Mouse (Mus musculus): ENCODE data around the gene Tnks2. TPM values are rescaled to one million over a fixed set of nuclear protein-coding genes. Genes with fewer than 3 reads are reported as not detected.

The Tnks2 gene
- 136 and 154 TPM in 2 replicates for total RNA-seq (2014; fragmentation: Nextera tagmentation)
- total RNA-seq (2017) = 131 and 143 TPM in 2 replicates
- 25.3 and 26.0 TPM in 2 replicates for polyA plus RNA-seq (2012)

DNA sequence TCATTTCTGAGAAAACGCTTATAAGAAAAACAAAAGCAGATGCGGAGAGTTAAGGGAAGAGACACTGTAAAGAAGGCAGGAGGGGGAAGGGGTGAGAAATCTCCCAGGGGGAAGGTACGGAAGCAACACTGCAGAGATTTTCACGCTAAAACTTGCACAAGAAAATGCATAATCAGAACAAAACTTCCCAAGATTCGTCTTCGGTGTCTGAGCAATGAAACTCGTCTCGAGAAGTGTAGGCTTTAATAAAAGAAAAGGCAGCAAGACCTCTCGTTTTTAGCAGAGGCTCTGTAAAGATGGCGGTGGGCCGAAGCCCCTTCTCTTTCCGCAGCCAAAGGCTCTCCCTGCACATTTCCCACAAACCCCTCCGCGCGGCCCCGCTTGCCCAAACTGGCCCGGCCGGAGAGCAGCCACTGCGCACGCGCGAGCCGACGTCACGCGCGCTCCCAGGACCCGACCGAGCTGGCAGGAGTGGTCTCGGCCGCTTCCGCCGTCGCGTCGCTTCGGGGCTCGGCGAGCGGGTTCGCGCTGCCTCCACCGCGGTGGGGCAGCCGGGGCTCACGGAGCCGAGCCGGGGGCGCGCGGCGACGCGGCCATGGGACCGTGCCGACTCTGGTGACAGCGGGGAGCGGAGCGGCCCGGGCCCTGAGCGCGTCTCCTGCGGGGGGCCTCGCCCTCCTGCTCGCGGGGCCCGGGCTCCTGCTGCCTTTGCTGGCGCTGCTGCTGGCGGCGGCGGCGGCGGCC, at the start of gene Tnks2:
Tnks2 (plus strand) TSS at position 445 of the 744 bp plus-strand sequence.
- Histone ChIP-seq H3K9me3 (replicated peaks) (no peaks in the 10 kb centered on the region), H3K36me3 (replicated peaks) (peaks cover 13% of the 10 kb centered on the region), H3K4me1 (ENCODE audit: insufficient read depth, low read depth, low read length) (peaks cover 24% of the 10 kb centered on the region), H3K4me3 (ENCODE audit: low read depth, low read length) (peak within 1 kb of the TSS; percentile 99), H3K27me3 (ENCODE audit: insufficient read depth, low read length) (peaks cover 7% of the 10 kb centered on the region)
- ATAC-seq (ENCODE audit: extremely low read depth, insufficient number of reproducible peaks, low FRiP score, poor library complexity, severe bottlenecking) (peak; percentile 34), DNase-seq (ENCODE audit: low spot score) (peak; percentile 97)
- TF ChIP-seq POLR2AphosphoS5 (IDR thresholded peaks at IDR 0.05; ENCODE audit: insufficient replicate concordance, low read depth, low read length) = no peak
- no peak for TF ChIP-seq CTCF (IDR thresholded peaks at IDR 0.05; ENCODE audit: low read depth, low read length)
- no peak for TF ChIP-seq GATA1 (IDR thresholded peaks at IDR 0.05; ENCODE audit: borderline replicate concordance, low read length)
- no peak for TF ChIP-seq GATA2 (IDR thresholded peaks at IDR 0.05; ENCODE audit: borderline replicate concordance, low read depth, low read length)
- no peak for TF ChIP-seq TAL1 (conservative IDR thresholded peaks at IDR 0.05; ENCODE audit: low read depth, low read length)

DNA sequence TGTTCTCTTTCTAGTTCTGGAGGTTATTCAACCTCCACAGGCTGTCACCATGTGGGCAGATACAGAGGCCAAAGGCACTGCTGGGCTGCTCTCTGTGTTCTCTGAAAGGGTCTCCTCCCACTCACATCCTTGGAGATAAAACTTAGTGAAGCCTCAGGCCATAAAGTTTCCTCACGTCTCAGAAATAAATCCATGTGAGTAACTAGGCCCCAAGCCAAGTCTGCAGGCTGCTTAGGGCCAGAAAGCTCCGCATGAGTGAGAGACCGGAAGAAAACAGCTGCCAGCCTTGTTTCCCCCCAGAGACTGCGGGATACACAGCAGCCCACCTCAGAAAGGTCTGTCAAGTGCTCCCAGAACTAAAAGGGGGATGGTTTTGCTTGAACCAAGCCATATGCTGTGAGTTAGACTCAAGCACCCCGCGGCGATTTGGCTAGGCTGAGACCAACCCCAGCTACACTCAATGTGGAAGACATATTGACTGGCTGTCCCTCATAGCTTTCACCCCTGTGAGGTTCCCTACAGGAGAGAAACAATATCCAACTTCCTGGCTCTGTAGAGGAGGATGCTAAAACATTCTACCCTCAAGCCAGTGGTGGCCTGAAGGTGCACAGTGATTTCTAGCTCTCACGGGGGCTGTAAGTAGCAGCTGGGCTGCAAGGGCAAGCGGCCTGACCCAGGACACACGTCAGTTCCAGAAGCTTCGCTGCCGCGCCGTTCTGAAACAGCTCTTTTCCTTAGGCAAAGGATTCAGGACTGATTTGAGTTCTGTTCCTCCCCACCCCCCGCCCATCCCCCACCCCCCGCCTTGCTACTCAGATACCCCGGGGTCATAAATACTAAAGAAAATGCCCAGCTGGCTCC, 43.9 kb upstream of the Tnks2 start:
- Histone ChIP-seq H3K4me1 (ENCODE audit: insufficient read depth, low read depth, low read length) (no peaks in the 10 kb centered on the region), H3K27me3 (ENCODE audit: insufficient read depth, low read length) (peaks cover 18% of the 10 kb centered on the region), H3K9me3 (replicated peaks) (no peaks in the 10 kb centered on the region), H3K4me3 (ENCODE audit: low read depth, low read length) (no peak overlapping the region), H3K36me3 (replicated peaks) (no peaks in the 10 kb centered on the region)
- TF ChIP-seq POLR2AphosphoS5 (IDR thresholded peaks at IDR 0.05; ENCODE audit: insufficient replicate concordance, low read depth, low read length) (no peak), CTCF (IDR thresholded peaks at IDR 0.05; ENCODE audit: low read depth, low read length) (no peak), TAL1 (conservative IDR thresholded peaks at IDR 0.05; ENCODE audit: low read depth, low read length) (no peak), GATA1 (IDR thresholded peaks at IDR 0.05; ENCODE audit: borderline replicate concordance, low read length) (no peak)
- no peak for ATAC-seq (ENCODE audit: extremely low read depth, insufficient number of reproducible peaks, low FRiP score, poor library complexity, severe bottlenecking)
- DNase-seq (ENCODE audit: low spot score) = no peak

DNA sequence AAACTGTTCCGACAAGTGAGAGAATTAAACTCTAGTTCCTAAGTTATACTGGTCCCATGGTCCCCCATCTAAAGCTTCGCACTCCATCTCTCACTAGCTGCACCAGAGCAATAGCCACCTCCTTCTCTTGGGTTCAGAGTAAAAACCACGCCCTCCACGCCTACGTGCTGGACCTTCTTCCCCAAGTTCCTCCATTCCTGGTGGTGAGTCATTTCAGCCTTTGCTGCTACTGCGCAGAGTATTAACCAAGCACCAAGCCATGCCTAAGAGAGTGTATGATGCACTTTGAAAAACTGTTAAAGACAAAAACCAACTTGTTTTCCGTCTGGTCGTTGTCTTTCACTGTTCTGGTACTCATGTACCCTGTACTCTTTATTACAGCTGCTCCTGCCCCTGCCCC, 41.4 kb upstream of the Tnks2 start:
- Histone ChIP-seq H3K4me1 (ENCODE audit: insufficient read depth, low read depth, low read length) (no peaks in the 10 kb centered on the region), H3K4me3 (ENCODE audit: low read depth, low read length) (no peak overlapping the region), H3K36me3 (replicated peaks) (no peaks in the 10 kb centered on the region), H3K9me3 (replicated peaks) (no peaks in the 10 kb centered on the region), H3K27me3 (ENCODE audit: insufficient read depth, low read length) (peaks cover 19% of the 10 kb centered on the region)
- no peak for TF ChIP-seq GATA1 (IDR thresholded peaks at IDR 0.05; ENCODE audit: borderline replicate concordance, low read length)
- no peak for TF ChIP-seq GATA2 (IDR thresholded peaks at IDR 0.05; ENCODE audit: borderline replicate concordance, low read depth, low read length)
- no peak for TF ChIP-seq CTCF (IDR thresholded peaks at IDR 0.05; ENCODE audit: low read depth, low read length)
- no peak for TF ChIP-seq TAL1 (conservative IDR thresholded peaks at IDR 0.05; ENCODE audit: low read depth, low read length)
- TF ChIP-seq POLR2AphosphoS5 (IDR thresholded peaks at IDR 0.05; ENCODE audit: insufficient replicate concordance, low read depth, low read length) = no peak
- no peak for ATAC-seq (ENCODE audit: extremely low read depth, insufficient number of reproducible peaks, low FRiP score, poor library complexity, severe bottlenecking)
- DNase-seq (ENCODE audit: low spot score) = no peak

DNA sequence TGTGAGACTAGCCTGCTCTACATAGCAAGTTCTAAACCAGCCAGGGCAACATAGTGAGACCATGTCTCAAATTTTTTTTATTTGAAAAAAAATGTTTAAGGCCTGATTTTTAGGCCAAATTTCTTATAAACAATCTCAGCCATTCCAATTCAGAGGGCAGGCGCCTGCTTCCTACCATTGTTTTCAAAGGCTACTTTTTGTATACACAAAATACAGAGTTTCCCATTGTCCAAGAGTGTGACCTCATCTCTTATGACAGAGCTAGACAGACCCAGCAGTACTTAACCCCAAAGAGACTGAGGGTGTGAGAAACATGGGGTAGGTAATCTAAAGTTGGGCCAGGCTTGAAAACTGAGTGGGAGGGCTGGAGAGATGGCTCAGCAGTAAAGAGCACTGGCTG, 40.6 kb upstream of the Tnks2 start:
- H3K4me3 ChIP-seq (ENCODE audit: low read depth, low read length) = no peak overlapping the region
- no peaks in the 10 kb centered on the region for H3K4me1 ChIP-seq (ENCODE audit: insufficient read depth, low read depth, low read length)
- ATAC-seq (ENCODE audit: extremely low read depth, insufficient number of reproducible peaks, low FRiP score, poor library complexity, severe bottlenecking) (no peak), DNase-seq (ENCODE audit: low spot score) (no peak)
- peaks cover 19% of the 10 kb centered on the region for H3K27me3 ChIP-seq (ENCODE audit: insufficient read depth, low read length)
- H3K9me3 ChIP-seq (replicated peaks) = no peaks in the 10 kb centered on the region
- H3K36me3 ChIP-seq (replicated peaks) = no peaks in the 10 kb centered on the region
- TF ChIP-seq GATA2 (IDR thresholded peaks at IDR 0.05; ENCODE audit: borderline replicate concordance, low read depth, low read length) (no peak), POLR2AphosphoS5 (IDR thresholded peaks at IDR 0.05; ENCODE audit: insufficient replicate concordance, low read depth, low read length) (no peak), CTCF (IDR thresholded peaks at IDR 0.05; ENCODE audit: low read depth, low read length) (no peak), TAL1 (conservative IDR thresholded peaks at IDR 0.05; ENCODE audit: low read depth, low read length) (no peak), GATA1 (IDR thresholded peaks at IDR 0.05; ENCODE audit: borderline replicate concordance, low read length) (no peak)

DNA sequence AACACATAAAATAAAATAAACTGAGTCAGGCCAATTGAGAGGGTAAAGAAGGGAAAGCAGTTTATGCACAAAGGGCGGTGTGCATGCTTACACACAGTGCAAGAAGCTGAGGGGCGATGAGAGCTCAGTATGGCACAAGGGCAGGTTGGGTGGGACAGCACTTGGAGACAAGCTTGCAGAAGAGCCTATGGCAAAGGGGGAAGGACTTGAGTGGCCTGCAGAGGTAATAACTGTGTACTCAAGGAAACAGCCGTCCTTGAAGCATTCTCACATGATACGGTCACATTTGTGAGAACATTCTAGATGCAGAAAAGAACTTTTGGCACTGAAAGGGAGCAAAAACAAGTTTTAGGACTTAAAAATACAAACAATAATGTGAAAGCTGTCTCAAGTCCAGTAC, 40.0 kb upstream of the Tnks2 start:
- Histone ChIP-seq H3K36me3 (replicated peaks) (no peaks in the 10 kb centered on the region), H3K9me3 (replicated peaks) (no peaks in the 10 kb centered on the region), H3K4me1 (ENCODE audit: insufficient read depth, low read depth, low read length) (no peaks in the 10 kb centered on the region), H3K27me3 (ENCODE audit: insufficient read depth, low read length) (peaks cover 17% of the 10 kb centered on the region), H3K4me3 (ENCODE audit: low read depth, low read length) (no peak overlapping the region)
- ATAC-seq (ENCODE audit: extremely low read depth, insufficient number of reproducible peaks, low FRiP score, poor library complexity, severe bottlenecking) (no peak), DNase-seq (ENCODE audit: low spot score) (no peak)
- TF ChIP-seq GATA2 (IDR thresholded peaks at IDR 0.05; ENCODE audit: borderline replicate concordance, low read depth, low read length) (no peak), CTCF (IDR thresholded peaks at IDR 0.05; ENCODE audit: low read depth, low read length) (no peak), POLR2AphosphoS5 (IDR thresholded peaks at IDR 0.05; ENCODE audit: insufficient replicate concordance, low read depth, low read length) (no peak), GATA1 (IDR thresholded peaks at IDR 0.05; ENCODE audit: borderline replicate concordance, low read length) (no peak), TAL1 (conservative IDR thresholded peaks at IDR 0.05; ENCODE audit: low read depth, low read length) (no peak)

DNA sequence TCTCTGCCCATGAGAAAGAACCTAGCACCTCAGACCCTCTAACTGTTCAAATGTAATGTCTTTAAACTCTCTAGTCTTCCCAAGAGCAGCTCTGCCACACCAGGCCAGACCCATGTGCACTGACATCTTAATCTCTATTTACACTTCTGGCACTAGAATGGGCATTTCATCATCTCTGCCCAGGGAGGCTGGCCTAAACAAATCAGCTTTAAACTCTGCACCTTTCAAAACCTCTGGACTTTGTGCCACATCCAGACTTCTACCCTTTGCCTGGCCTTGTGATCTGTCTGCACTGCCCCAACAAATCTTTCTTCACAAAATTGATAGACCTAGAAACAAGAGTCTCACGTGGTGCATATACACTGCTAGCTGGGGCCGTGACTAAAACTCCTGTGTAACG, 38.8 kb upstream of the Tnks2 start:
- DNase-seq (ENCODE audit: low spot score) (no peak), ATAC-seq (ENCODE audit: extremely low read depth, insufficient number of reproducible peaks, low FRiP score, poor library complexity, severe bottlenecking) (no peak)
- TF ChIP-seq POLR2AphosphoS5 (IDR thresholded peaks at IDR 0.05; ENCODE audit: insufficient replicate concordance, low read depth, low read length) (no peak), TAL1 (conservative IDR thresholded peaks at IDR 0.05; ENCODE audit: low read depth, low read length) (no peak), GATA1 (IDR thresholded peaks at IDR 0.05; ENCODE audit: borderline replicate concordance, low read length) (no peak), CTCF (IDR thresholded peaks at IDR 0.05; ENCODE audit: low read depth, low read length) (no peak), GATA2 (IDR thresholded peaks at IDR 0.05; ENCODE audit: borderline replicate concordance, low read depth, low read length) (no peak)
- Histone ChIP-seq H3K9me3 (replicated peaks) (no peaks in the 10 kb centered on the region), H3K36me3 (replicated peaks) (no peaks in the 10 kb centered on the region), H3K4me3 (ENCODE audit: low read depth, low read length) (no peak overlapping the region), H3K4me1 (ENCODE audit: insufficient read depth, low read depth, low read length) (no peaks in the 10 kb centered on the region), H3K27me3 (ENCODE audit: insufficient read depth, low read length) (peaks cover 25% of the 10 kb centered on the region)

Measured in G1E (cell line).